23 mouse cellular contexts compared by ENCODE assay signal in genomic region chr12:107188055-107188454, GRCm38 (mm10).
"Had no signal": no experiment of that assay in that cellular context is flagged by ENCODE, and none has a peak within 500 bp of the region (broad histone marks: within the 10 kb centered on the region; RNA-seq: fewer than 3 reads in every experiment).

No protein-coding gene starts in this region.

- H3K4me2 ChIP-seq: heart, embryonic 12.5 days; hindbrain, embryonic 13.5 days; hindbrain, embryonic 15.5 days; kidney, embryonic 15.5 days; limb, embryonic 13.5 days; limb, embryonic 15.5 days; liver, embryonic 12.5 days had no signal

- H3K4me1 ChIP-seq: heart, embryonic 10.5 days; heart, embryonic 12.5 days; kidney, embryonic 15.5 days; liver, embryonic 12.5 days had no signal

- H3K9me3 ChIP-seq: heart, embryonic 10.5 days; heart, embryonic 12.5 days; hindbrain, embryonic 13.5 days; hindbrain, embryonic 15.5 days; kidney, embryonic 15.5 days; limb, embryonic 13.5 days; limb, embryonic 15.5 days; liver, embryonic 12.5 days had no signal

- H3K27ac ChIP-seq: heart, embryonic 10.5 days; hindbrain, embryonic 13.5 days; hindbrain, embryonic 15.5 days; hindbrain, postnatal 0 days; kidney, embryonic 15.5 days; kidney, postnatal 0 days; limb, embryonic 13.5 days; limb, embryonic 15.5 days; liver, embryonic 12.5 days; liver, embryonic 14.5 days had no signal

- H3K36me3 ChIP-seq: heart, embryonic 10.5 days; heart, embryonic 12.5 days; hindbrain, embryonic 13.5 days; hindbrain, embryonic 15.5 days; kidney, embryonic 15.5 days; limb, embryonic 13.5 days; limb, embryonic 15.5 days; liver, embryonic 12.5 days had no signal

- ATAC-seq: forebrain, postnatal 0 days; hindbrain, postnatal 0 days; intestine, embryonic 16.5 days; liver, embryonic 12.5 days had no signal

- DNase-seq: forebrain, postnatal 0 days; gastrocnemius, postnatal 14 days; gastrocnemius, postnatal 36 days; heart, adult 18-20 months; heart, postnatal 10 days; kidney, adult 11 months; kidney, adult 2 months; kidney, adult 9 months; kidney, postnatal 14 days; kidney, postnatal 36 days; left cerebral cortex, postnatal 4 days had no signal

- H3K4me3 ChIP-seq: heart, embryonic 10.5 days; heart, embryonic 12.5 days; hindbrain, embryonic 13.5 days; hindbrain, embryonic 15.5 days; kidney, embryonic 15.5 days; limb, embryonic 13.5 days; limb, embryonic 15.5 days; liver, embryonic 12.5 days had no signal

- H3K9ac ChIP-seq: forebrain, postnatal 0 days; heart, embryonic 12.5 days; hindbrain, embryonic 13.5 days; hindbrain, embryonic 15.5 days; kidney, embryonic 15.5 days; limb, embryonic 13.5 days; limb, embryonic 15.5 days; liver, embryonic 12.5 days; liver, embryonic 14.5 days had no signal

- H3K27me3 ChIP-seq: heart, embryonic 12.5 days; hindbrain, embryonic 13.5 days; hindbrain, embryonic 15.5 days; kidney, embryonic 15.5 days had no signal
